Mouse (Mus musculus): ENCODE measurements around the gene Olfr1361.

Gene Olfr1361

GRCm38 (mm10) chr13:21663286-21663685 lies at the start of gene Olfr1361:
TSS of gene Olfr1361 (minus strand) at chr13:21663386.
- no peak for DNase-seq (ENCODE audit: low spot score in 2 of 2)

- DNase-seq (ENCODE audit: low spot score in 2 of 2): no peak
Measured at GRCm38 (mm10) chr13:21711698-21712097, 48.5 kb upstream of the Olfr1361 start.

GRCm38 (mm10) chr13:21710821-21711525 lies 47.8 kb upstream of the Olfr1361 start:
- DNase-seq (ENCODE audit: low spot score in 2 of 2): peak; percentile 56 to 83

- peak; percentile 76 to 88 for DNase-seq (ENCODE audit: low spot score in 2 of 2)
Measured at GRCm38 (mm10) chr13:21710031-21710711, 47.0 kb upstream of the Olfr1361 start.

- DNase-seq (ENCODE audit: low spot score in 2 of 2): no peak
Measured at GRCm38 (mm10) chr13:21706669-21707068, 43.5 kb upstream of the Olfr1361 start.

- DNase-seq (ENCODE audit: low spot score in 2 of 2): no peak
Measured at GRCm38 (mm10) chr13:21697811-21698210, 34.6 kb upstream of the Olfr1361 start, which contains the start of gene Olfr1359. TSS of gene Olfr1359 (plus strand) at chr13:21698111.

GRCm38 (mm10) chr13:21677305-21677704 lies 14.1 kb upstream of the Olfr1361 start, which contains the start of gene Olfr1360:
TSS of gene Olfr1360 (minus strand) at chr13:21677405.
- DNase-seq (ENCODE audit: low spot score in 2 of 2): no peak

GRCm38 (mm10) chr13:21642418-21642817 lies 20.8 kb downstream of the Olfr1361 start, which contains the start of gene Olfr11:
TSS of gene Olfr11 (minus strand) at chr13:21642518.
- DNase-seq (ENCODE audit: low spot score in 2 of 2): no peak

GRCm38 (mm10) chr13:21613922-21614321 lies 49.3 kb downstream of the Olfr1361 start, which contains the start of gene Olfr1362:
TSS of gene Olfr1362 (minus strand) at chr13:21614022.
- no peak for DNase-seq (ENCODE audit: low spot score in 2 of 2)
